Mouse (Mus musculus): ENCODE results near the gene Zfp618.

Gene Zfp618

GRCm38 (mm10) chr4:63165636-63166035 lies 200.3 kb downstream of the Zfp618 start:
- no peak for DNase-seq

DNA sequence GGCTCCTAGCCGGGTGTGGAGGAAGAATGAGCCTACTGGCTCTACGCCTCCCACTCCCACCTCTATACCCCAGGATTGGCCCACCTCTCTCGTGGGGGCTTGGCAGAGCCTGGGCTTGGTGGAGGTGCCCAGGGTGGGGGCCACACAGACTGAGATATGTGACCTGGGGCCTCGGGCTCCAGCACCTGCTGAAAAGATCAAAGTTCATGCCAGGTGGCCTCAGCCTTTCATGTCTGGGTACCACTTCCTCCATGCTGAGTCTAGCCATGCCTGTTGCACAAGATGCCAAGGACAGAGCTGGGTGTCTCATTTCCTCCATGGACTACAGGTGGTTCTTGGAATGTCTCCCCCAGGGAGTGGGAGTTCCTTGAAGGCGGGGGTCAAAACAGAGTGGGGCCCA lies 200.9 kb downstream of the Zfp618 start:
- DNase-seq: no peak

DNA sequence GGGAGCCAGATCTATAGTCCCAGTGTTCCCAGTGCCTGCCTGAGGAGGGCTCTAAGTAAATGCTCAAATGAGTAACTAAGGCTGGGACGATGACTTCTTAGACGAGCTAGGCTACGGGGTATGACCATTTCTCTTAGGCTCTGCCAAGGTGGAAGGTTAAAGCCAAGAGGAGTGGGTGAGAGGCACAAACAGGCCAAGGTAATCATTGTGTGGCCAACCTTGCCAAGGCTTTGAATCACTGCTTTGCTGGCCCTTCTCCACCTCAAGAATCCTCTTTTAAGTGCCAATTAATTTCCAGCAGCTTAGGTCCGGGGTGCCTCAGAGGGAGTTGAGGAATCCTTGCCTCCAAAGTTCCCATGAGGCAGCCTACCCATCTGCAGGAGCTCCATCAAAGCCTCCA lies 204.7 kb downstream of the Zfp618 start:
- DNase-seq: no peak

- DNase-seq: no peak
Observed at GRCm38 (mm10) chr4:63171122-63171521, 205.7 kb downstream of the Zfp618 start.

DNA sequence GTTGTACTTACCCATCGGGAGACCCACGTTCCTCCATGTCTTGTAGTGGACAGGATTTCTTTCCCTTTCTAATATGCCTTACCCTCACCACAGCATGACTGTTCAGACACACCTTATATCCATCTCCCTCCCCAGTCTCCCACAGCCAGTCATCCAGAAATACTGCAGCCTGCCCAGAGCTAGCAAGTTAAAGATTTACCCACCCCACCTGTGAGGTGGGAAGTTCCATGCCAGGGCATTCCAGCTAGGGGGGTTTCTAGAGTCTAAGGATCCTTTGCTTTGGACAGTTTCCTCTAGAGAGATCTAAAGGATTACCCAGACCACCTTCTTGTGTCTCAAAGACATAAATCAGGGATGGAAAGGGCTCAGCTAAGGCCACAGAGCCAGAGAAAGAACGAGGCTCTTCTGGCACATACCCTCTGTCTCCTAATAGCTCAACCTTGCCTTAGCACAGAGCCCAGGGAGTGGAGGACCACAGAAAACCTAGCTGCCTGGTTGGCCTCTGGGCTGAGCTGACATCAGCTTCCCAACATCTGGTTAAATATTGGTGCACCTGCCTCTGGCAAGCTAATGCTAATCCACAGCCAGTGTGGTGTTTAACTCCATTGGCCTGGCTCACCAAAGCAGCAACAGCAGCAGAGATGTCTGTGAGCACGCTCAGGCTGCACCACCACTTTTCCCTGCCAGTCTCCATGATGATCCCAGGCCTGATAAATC lies 206.8 kb downstream of the Zfp618 start, which contains the start of gene Kif12:
TSS of gene Kif12 (minus strand) at position 163 of the 717 bp plus-strand sequence.
- no peak for DNase-seq

GRCm38 (mm10) chr4:63181556-63181955 lies 216.2 kb downstream of the Zfp618 start:
- peak; percentile 87 to 89 for DNase-seq

- no peak for DNase-seq
Observed at GRCm38 (mm10) chr4:63186281-63186870, 221.0 kb downstream of the Zfp618 start.

Data from cerebellum, postnatal 14 days (tissue).